Mouse (Mus musculus): Measurements from ENCODE around the gene Il1rapl2. TPM values are rescaled to one million over a fixed set of nuclear protein-coding genes. Genes with fewer than 3 reads are reported as not detected.

Il1rapl2 gene
- polyA plus RNA-seq (2017; shearing (Covaris generic)), result under 1 TPM in 1 of 2 experiments, not detected in 1; 0.13 TPM

DNA sequence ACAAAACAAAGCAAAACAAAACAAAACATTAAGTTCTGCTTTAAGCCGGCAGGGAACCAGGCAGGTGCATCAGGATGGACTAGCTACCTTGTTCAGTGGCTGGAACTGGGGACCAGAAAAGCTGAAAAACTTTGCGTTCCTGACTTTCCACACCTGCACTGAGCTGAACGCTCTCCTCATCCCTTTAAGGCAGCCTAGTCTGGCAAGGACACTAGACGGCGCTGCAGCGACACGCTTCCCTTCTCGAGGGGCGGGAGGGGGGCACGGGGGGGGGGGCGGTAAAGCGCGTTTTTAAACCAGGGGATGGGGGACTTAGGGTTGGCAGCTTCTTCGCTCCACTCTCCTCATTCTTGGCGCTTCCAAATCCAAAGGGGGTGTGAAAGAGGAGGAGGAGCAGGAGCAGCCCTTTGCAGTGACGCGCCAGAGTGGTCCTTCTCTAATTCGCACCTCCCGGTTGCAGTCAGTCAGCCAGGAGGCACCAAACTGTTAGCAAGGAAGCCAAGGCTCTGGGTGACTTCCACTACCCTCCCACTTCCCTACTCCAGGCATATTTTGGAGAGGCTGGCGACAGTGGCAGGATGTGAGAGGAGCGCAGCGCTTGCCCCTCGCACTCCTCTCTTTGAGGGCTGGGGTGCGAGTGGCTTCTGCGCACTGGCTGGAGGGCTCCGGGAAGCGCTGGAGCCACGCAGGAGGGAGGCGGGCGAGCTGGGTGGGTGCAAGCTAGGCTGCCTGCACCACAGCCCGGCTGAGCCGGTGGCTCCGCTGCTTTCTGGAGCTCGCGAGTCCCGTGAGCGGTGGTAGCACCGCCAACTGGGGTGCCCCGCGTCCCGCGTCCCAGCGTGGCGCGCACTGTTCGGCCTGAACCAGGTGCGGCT lies at the start of gene Il1rapl2:
Il1rapl2 (plus strand) TSS at position 288 of the 875 bp plus-strand sequence.
- no peak for ATAC-seq

DNA sequence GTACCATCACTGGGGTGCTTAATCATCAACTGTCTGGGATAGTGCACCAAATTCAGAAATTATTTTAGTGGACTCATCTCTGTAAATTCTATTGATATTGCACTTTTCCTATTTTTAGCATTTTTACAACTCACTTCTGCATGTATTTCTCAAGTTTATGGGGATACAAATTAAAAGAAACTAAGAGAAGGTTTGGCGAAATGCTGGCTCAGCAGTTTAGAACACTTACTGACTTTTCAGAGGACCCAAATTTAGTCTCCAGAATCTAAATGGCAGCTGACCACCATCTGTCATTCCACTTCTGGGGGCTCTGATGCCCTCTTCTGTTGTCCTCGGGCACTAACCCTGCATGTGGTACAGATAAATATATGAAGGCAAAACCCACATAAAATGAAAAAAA lies 22.1 kb upstream of the Il1rapl2 start:
- no peak for ATAC-seq

DNA sequence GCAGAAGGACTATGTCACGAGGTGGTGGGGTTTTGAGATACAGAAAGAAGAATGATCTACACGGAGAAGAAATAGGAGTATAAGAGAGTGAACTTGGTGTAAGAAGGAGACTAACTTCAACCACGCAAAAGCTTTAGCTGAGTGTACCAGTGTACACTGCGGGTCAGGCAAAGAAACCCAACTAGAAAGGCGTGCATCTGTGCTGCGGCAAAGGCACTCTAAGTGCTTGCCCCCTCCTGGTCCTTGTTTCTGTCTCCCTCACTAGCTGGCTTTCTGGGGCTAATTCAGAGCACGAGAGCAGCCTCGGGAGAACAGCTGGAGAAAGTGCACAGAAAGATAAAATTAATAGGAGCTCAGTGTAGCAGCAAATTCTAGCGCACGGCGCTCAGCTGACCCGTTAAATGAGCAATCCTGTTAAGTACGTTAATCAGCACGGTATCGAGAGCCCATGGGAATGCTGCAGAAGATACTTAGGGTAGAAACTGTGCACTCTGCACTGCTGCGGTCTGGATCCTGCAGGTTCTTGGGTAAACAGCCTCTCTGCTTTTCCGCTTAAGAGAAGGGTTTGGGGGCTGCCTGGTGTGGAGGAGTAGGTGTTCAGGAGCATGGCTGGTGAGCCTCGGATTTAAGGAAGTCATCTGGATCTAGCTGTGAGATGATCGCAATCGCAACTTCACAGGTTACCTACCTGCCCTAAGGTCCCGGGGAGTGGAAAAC lies 778 bp upstream of the Il1rapl2 start:
- ATAC-seq, result no peak

DNA sequence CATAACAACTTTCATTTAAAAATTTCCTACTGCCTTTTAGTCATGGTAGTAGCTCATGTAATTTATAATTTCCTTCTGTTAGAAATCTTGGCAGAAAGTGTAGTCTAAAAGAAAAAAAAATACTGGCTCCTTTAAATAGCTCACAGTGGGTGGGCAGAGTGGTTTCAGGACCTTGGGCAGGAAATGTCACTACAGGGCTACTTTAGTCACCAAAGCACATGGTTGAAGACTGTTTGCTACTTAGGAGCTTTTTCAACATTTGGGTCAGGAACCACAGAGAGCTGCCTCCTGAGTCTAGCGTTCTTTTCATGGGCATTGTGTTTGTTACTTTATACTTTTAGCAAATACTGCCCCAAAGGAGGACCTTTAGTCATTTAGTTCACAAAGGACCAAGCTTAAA lies 12.2 kb downstream of the Il1rapl2 start:
- no peak for ATAC-seq

DNA sequence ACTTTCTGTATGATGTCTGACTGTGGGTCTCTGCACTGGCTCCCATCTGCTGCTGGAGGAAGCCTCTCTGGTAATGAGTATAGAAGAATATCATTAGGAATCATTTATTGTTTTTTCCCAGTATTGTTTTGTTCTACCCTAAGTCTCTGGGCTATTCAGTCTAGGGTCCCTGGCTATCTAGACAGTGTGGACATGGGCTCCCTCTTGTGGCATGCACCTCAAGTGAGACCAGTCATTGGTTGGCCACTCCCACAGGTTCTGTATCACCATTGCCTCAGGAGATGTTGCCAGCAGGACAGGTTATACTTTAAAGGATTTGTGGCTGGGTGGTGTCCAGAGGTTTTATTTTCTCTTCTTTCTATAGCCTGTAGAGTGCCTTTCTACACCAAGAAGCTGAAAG lies 50.3 kb downstream of the Il1rapl2 start:
- ATAC-seq, result no peak

DNA sequence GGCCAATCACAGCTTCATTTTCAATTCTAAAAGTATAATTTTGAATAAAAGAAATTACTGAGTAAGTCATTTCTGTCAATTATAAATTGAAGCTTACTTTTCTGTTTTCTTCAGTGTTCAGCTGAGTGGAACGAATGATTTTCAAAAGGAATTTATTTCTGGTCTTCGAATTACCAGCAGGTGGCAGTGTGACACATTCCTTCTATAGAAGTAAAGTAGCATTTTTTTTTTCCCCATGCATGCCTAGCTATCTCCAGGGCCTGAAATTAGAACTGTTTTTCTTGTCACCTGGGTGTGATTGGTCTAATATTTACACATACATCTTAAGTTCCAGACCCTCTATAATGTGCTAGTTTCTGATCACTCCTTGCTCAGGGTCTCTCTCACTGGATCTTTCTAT lies 96.6 kb downstream of the Il1rapl2 start:
- ATAC-seq, result no peak

DNA sequence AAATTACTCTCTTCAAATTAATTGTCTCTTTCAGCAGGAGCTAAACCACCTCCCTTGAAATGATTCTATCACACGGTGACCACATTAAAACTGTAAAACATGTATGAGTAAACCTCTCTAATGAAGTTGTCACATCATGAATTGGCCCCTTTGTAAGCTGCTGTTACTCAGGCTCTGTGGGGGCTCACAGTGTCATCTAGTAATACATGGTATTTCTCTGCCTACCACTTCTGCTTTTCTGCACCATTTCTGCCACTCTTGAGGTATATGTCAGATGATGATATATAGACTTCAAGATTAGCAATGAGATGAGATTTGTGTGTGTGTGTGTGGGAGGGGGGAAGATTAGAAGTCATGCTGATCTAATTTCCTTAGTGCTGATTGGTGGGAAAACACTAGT lies 117.6 kb downstream of the Il1rapl2 start:
- ATAC-seq, result no peak

DNA sequence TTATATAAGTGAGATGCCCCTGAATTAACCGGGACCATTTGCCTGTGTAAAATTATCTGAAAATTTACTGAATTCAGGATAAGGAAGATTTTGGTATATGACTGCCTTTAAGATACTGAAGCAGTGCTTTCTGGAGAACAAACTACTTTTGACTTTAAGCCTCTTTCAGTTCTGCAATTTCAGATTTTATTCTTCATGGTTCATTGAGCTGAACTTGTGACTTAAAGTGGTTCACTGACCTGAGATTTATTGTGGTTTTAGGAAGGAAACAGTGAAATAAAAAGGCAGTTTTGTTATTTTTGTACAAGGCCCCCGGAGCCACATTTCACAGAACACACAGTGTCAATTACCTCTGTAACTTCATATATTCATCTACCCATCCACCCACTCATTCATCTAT lies 129.6 kb downstream of the Il1rapl2 start:
- ATAC-seq, result no peak

DNA sequence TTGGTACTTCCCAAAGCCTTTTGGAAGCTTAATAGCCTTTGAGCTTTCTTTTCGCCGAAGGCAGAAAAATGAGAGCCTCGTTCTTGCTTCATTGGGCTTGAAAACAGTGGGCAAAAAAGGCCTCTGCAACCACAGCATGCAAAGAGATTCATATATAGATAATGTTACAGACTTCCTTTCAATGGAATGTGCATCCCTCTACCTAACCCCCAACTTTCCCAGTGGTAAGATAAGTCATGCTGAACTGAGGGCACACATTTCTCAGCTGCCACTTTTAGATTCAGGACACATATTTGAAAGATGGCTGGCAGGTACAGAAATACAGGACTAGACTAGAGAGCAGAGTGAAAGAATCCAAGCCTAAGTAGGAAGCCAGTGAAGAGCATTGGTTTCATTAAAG lies 185.1 kb downstream of the Il1rapl2 start:
- no peak for ATAC-seq

DNA sequence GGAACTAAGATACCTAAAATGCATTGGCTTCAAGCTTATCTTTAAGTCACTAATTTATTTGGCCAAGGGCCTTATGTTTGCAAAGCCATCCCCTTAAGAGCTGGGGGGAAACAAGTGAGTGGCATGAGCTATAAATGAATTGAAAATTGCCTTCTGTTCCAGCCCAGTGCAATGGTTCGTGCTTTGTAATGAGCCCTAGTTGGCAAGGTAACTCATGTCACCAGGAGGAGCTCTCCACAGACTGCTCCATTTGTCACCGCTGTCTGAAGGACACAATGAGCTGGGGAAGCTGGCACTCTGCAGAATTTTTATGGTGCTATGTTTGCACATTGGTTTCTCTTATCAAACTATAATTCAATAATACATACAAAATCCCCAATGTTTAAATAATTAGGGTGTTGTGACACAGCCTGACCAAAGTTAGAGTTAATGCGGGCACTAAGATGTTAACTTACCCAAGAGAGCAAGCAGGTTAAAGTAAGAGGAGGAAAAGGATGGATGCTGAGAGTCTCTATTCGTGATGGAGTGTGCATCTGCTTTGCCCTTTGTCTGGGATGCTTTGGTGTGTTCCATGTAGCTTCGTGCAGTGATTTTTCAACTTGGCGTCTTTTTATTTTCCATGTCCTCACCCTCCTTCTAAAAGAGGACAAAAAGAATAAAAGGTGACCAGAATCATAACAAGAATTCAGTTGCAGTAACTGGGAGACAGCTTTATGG lies 235.2 kb downstream of the Il1rapl2 start:
- ATAC-seq, result no peak

DNA sequence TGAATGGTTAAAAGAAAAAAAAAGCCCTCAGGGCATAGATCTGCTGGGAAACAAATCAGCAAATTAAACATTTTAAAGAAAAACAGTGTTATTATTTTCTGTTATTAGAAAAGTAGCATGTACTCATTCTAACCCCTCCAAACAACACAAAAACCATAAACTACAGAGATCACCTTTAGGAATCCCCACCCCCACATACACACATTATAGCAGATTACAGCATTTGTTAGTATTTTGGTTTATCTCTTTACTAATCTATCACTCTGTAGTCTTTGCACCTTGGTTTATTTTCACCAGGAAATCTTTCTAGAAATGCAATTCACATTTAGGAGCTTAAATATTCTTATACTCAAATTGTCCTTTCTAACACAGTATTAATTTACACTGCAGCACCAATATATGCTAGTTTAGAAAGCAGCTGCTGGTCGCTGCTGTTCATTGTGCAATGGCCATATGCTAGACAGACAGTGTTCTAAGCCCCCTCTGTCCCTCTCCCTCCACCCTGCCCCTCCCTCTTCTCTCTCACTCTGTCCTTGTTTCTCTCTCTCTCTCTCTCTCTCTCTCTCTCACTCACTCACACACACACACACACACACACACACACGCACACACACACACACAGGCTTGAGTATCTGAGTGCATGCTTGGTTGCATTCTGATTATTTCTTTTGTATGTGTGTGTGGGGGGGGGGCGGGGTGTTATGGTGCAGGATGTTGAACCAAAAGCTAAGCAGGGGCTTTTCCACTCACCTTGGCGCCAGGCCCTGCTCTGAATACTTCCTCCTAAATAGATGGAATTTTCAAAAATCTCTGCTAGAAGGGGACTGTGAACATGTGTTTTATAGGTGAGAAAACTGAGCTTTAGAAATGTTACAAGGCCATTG lies 236.1 kb downstream of the Il1rapl2 start:
- ATAC-seq, result no peak

DNA sequence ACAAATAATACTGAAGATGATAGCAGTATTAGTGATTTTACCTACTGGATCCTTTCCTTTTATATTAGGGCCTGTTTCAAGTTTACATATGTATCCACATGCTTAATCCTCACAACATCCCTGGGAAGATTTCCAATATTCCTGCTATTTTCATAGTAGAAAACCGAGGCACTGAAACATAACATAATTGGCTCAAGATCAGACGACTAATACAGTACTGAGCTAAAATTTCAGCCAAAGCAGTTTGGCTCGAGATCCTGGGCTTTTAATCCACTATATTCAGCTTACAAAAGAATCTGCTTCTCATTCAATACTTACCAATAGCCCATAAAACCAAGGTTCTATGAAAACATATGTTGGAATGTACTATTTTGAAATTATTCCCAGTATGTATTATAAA lies 239.1 kb downstream of the Il1rapl2 start:
- ATAC-seq, result no peak

DNA sequence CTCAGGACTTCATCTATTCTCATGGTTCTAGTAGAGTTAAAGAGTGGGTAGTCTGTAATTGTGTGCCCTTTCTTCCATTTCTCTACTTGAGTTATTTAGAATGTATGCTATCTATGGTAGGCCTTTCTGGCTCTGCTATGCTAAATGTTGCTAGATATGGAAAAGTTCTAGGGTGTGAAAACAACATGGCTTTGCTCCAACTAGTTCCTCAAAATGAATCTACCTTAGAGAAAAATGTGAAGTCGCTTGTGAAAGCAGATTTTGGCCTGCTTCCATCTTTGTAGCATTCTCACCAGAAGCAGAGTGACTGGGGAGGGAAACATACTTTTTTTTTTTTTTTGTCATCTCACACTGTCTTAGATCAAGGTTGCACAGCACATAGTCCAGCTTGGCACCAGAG lies 241.7 kb downstream of the Il1rapl2 start:
- ATAC-seq, result no peak

DNA sequence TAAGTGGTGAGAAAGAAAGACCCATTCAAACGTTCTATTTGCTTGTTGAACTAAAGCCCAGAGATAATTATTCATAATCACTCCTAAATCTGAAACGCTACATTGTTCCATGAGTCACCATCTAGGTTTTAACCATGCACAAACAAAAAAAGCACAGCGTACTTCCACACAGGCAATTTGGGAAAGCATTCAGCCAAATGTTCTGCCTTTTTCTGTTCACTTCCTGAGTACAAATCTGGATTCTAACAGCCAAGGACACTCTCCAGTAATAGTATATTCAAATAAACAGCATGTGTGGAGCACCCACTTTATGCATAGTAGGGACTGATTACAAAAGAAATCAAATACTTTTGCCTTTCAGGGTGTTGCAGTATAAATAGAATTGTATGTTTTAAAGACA lies 278.5 kb downstream of the Il1rapl2 start:
- ATAC-seq, result no peak

DNA sequence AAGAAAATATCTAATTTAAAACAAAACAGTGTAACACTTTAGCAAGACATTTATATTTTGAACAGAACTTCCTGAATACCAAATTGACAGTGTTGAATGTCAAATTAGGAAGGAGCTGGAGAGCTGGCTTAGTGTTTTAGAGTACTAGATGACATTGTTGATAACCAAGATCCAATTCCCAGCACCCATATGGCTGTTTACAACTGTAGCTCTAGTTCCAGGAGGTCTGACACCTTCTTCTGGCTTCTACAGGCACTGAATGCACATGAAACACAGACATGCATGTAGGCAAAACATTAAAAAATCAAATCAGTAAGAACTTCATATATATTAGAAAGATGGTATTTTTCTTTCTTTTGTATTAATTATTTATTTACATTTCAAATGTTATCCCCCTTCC lies 353.1 kb downstream of the Il1rapl2 start:
- no peak for ATAC-seq

DNA sequence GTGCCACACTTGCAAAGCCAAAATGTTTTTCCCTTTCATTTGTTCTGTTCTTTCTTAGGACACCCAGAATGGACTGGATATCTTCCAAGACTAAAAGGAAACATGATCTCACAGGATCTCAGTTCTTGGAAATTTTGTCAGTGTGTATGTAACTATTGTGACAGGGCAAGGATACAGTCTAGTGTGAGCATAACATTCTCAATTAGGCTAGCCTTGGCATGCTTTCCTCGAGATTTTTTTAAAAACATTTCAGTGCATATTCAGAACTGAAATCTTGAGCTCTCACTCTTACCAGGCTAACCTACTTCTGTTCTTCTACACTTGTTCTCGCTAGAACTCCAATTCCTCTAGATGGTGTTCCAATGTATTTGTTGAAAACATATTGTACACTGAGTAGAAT lies 356.4 kb downstream of the Il1rapl2 start:
- ATAC-seq, result no peak

DNA sequence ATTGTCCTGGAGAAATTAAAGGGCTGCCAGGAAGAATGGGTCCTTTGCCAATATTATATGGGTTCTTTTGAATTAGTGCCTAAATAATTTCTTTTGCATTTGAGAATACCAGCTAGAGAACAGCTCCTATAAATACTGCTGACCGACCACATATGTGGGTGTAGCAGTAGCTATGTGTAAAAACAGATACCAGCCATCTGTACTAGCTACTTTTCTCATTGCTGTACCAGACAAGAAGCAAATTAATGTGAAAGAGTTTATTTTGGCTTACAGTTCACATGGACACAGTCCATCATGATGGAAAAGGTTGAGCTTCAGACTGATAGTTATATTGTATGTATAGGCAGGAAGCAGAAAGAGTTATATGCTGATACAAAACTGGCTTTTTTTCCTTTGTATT lies 377.3 kb downstream of the Il1rapl2 start:
- ATAC-seq, result no peak

DNA sequence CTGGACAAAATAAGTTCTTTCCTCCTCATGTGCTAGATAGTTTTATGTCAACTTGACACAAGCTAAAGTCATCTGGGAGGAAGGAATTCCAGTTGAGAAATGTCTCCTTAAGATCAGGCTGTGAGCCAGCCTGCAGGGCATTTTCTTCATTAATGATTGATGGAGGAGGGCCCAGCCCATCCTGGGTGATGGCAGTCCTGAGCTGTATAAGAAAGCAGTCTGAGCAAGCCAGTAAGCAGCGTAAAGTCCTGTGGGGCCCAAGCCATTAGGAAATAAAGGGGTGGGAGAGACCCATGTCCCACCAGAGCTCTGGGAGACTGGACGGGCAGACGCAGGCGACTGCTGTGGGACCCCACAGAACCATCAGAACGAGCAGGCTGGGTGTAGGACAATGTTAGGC lies 400.9 kb downstream of the Il1rapl2 start:
- ATAC-seq, result no peak

DNA sequence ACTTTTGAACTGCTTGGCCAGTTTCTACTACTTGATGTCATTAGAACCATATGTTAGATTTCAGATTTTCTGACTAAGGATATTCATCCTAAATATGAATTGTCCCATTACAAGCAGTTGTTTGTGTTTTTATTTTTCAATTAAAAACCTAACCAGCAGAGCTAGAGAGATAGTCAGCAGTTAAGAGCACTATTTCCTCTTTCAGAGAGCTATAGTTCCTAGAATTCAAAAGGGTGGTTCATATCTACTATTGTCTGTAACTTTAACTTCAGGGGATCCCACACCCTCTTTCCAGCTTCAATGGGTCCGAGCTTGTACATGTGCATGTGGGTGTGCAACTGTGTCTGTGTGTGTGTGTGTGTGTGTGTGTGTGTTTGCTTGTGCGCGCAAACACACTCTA lies 472.7 kb downstream of the Il1rapl2 start:
- no peak for ATAC-seq

DNA sequence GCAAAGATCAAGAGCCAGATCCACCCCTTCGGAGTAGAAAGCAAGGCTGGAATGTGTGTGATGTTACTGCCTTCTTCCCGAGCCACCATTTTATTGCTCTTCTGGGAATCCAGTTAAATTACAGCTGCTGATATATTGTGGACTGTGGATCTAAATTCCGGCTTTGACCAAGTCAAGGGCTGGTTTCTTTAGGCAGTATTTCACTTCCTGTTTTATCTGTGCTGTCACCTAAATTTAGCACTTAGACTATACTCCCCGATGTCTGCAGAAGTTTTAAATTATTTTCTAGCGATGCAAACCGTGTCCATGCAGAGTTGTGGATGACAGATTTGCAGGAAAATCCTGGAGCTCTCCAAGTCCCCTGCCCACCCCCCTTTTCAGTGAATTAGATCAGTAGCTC lies 533.5 kb downstream of the Il1rapl2 start:
- no peak for ATAC-seq

DNA sequence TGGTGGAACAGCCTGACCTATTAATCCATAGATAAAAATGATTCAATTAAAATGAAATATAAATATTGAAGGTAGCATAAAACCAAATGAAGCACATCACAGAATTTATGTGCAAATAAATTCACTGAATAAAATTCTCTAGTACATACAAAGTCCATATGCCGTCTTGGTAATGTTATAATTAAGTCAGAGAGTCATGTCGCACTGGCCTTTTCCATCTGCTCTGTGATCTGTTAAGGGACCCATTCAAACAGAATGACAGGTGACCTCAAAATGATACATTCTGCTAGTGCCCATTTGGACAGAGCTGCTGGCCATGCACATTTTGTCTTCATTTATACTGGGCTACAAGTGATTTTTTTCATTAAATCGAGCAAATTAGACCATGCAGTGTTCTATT lies 534.3 kb downstream of the Il1rapl2 start:
- no peak for ATAC-seq

DNA sequence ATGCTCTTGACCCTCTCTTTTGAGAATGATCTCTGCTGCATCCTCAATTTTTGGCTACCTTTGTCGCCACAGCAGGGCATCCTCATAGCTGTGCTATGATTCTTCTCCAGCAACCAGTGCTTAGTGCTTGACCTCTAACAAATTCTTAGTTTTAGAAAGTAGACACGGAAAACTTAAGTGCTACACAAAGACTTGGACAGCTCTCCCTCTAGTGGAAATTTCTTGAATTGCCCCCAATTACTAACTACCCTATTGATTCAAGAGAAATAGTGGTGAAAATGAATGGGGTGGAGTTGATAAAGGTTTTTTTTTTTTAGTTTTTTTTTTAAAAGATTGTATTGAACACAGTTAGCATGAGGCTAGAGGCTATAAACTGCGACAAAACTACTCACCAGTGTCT lies 599.7 kb downstream of the Il1rapl2 start:
- no peak for ATAC-seq
